Mouse (Mus musculus) stomach, postnatal 0 days (tissue): ENCODE data around the gene St6galnac4. TPM values are rescaled to one million over a fixed set of nuclear protein-coding genes. Genes with fewer than 3 reads are reported as not detected.

Source experiments
- ATAC-seq: fragments of 200-750 bp; cut with Nextera tagmentation; 2 replicates; pipeline ENCODE4 v1.8.0; 2017; ENCODE audit not compliant: low FRiP score, low TSS enrichment
- DNase-seq: peaks from one replicate; pipeline ENCODE4 v3.0.0-alpha.2; 2016; ENCODE audit warnings: low spot score
- H3K27ac ChIP-seq: fragments of 300-500 bp; sonication (generic); replicated peaks from 2 replicates; pipeline ENCODE4 v1.5.1; 2014; ENCODE audit warnings: mild to moderate bottlenecking, control low read depth
- H3K27me3 ChIP-seq: fragments of 300-500 bp; sonication (generic); 2 replicates; pipeline ENCODE4 v1.6.1; 2014; ENCODE audit warnings: low read length; ENCODE audit not compliant: control insufficient read depth, insufficient read depth
- H3K36me3 ChIP-seq: fragments of 300-500 bp; sonication (generic); 2 replicates; pipeline ENCODE4 v1.6.1; 2014; ENCODE audit warnings: low read length, mixed read lengths; ENCODE audit not compliant: control insufficient read depth, insufficient read depth
- H3K4me1 ChIP-seq: fragments of 300-500 bp; sonication (generic); replicated peaks from 2 replicates; pipeline ENCODE4 v1.6.1; 2014; ENCODE audit warnings: antibody characterized with exemption; ENCODE audit not compliant: control insufficient read depth, insufficient read depth
- H3K4me2 ChIP-seq: fragments of 300-500 bp; sonication (generic); replicated peaks from 2 replicates; pipeline ENCODE4 v1.6.1; 2014; ENCODE audit warnings: low read depth, mild to moderate bottlenecking, control low read depth, moderate library complexity
- H3K4me3 ChIP-seq: fragments of 300-500 bp; sonication (generic); 2 replicates; pipeline ENCODE4 v1.5.1; 2014; ENCODE audit warnings: low read depth, low read length, control low read depth
- H3K9ac ChIP-seq: fragments of 300-500 bp; sonication (generic); 2 replicates; pipeline ENCODE4 v1.6.1; 2014; ENCODE audit warnings: mild to moderate bottlenecking, low read length, control low read depth, mixed read lengths
- H3K9me3 ChIP-seq: fragments of 300-500 bp; sonication (generic); 2 replicates; pipeline ENCODE4 v1.6.1; 2016; ENCODE audit warnings: low read length; ENCODE audit not compliant: control insufficient read depth
- CTCF ChIP-seq: IDR thresholded peaks from 2 replicates; pipeline ENCODE4 v1.5.1; 2016; ENCODE audit warnings: antibody characterized with exemption, low read depth, mild to moderate bottlenecking, moderate library complexity
- EP300 ChIP-seq: optimal IDR thresholded peaks from 2 replicates; pipeline ENCODE3; 2016; ENCODE audit warnings: antibody characterized with exemption
- WGBS: fragments of 180-500 bp; shearing (Covaris S2); extraction: QIAGEN DNeasy Blood & Tissue Kit; methylation state at CpG from one replicate; pipeline ENCODE4 v1.1.7; 2014; 5-methylcytosine and 5-hydroxymethylcytosine counted together
- polyA plus RNA-seq: library from polyadenylated mRNA; unstranded; fragments of >200 nt; fragmentation: Nextera tagmentation; extraction: Ambion mirVana; gene quantifications from 2 replicates; pipeline ENCODE4 v1.2.1, GENCODE M21; 2015

The St6galnac4 gene
- polyA plus RNA-seq, 1 experiment from 2014 or later, result 7.7 TPM

DNA sequence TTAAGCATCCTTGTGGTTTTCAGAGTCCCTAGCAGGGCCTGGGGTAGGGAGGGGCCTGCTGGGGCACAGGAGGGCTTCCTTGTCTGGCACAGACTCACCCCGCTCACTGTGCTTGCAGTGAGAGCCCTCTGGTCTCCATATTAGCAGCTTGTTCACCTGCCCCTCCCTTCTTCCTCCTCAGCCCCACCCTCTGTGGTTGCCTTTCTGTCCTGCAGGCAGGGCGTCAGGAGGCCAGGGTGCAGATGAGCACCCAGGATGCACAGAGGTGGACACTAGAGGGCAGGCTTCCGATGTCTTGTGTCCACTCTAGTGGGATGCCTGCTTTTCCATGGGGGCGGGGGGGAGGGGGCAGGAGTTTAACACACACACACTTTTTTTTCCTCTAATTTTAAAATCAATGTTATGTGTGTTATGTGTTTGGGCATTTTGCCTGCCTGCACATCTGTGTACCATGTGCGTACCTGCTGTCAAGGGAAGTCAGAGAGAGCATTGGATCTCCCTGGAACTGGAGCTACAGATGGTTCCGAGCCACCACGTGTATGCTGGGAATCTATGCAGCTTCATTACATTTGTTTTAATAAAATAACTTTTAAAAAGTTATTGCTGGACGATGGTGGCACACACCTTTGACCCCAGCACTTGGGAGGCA, 14.6 kb downstream of the St6galnac4 start:
- Histone ChIP-seq H3K27me3 (no peaks in the 10 kb centered on the region), H3K9me3 (no peaks in the 10 kb centered on the region), H3K9ac (no peak overlapping the region), H3K4me2 (no peak overlapping the region), H3K4me3 (no peak overlapping the region), H3K36me3 (peaks cover 6% of the 10 kb centered on the region; the same call in 1 of the 2 replicates), H3K4me1 (no peaks in the 10 kb centered on the region; the same call in 1 of the 2 replicates), H3K27ac (no peak overlapping the region)
- TF ChIP-seq CTCF, result peak; percentile 69
- no peak for TF ChIP-seq EP300
- ATAC-seq, result peak; percentile 49
- 37% methylated on average over 8 of the region's 8 CpGs for WGBS
- DNase-seq, result peak; percentile 63

DNA sequence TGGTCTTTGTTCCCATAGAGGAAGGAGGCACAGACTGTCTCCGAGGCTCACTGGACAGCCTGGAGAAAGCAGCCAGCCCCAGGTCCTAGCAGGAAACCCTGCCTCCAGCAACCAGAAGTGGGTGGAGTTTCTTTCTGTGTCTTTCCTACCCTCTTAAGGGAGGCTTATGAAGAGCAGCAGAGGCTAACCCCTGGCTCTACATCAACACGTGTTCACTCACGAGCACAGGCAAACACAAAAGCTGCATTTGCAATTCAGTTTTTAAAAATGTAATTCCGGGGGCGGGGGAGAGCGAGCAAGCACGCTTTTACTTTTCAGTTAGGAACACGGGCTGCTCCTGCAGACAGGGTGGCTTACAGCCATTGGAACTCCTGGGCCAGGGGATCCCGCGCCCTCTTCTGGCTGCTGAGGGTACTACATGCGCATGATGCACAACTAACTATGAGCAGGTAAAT, 15.7 kb downstream of the St6galnac4 start:
- Histone ChIP-seq H3K36me3 (no peaks in the 10 kb centered on the region), H3K4me3 (peak overlapping the region; percentile 32), H3K27me3 (no peaks in the 10 kb centered on the region), H3K4me1 (no peaks in the 10 kb centered on the region; the same call in 1 of the 2 replicates), H3K4me2 (peak overlapping the region; percentile 48), H3K27ac (peak overlapping the region; percentile 58; the same call in 1 of the 2 replicates), H3K9me3 (no peaks in the 10 kb centered on the region), H3K9ac (peak overlapping the region; percentile 41)
- ATAC-seq (peak; percentile 41; the same call in 1 of the 2 replicates), DNase-seq (peak; percentile 90)
- peak; percentile 92 for TF ChIP-seq CTCF
- TF ChIP-seq EP300, result no peak
- WGBS, result 2% methylated on average over 11 of the region's 11 CpGs

DNA sequence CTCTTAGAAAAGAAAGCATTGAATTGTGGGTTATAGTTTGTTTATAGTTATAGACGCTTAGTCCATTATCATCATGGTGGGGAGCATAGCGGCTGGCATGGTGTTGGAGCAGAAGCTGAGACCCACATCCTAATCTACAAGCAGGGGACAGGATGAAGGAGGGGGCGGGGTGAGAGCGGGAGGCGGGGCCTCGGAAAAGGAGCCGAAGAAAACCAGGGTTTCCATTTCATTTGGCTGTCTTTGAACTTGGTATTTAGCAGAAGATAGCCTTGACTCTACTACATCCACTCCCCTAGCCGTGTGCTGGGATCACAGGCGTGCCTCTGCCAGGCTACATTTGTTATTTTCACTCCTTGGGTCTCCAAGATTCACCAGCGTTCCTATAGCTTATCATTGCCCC, 17.7 kb downstream of the St6galnac4 start:
- DNase-seq, result no peak

DNA sequence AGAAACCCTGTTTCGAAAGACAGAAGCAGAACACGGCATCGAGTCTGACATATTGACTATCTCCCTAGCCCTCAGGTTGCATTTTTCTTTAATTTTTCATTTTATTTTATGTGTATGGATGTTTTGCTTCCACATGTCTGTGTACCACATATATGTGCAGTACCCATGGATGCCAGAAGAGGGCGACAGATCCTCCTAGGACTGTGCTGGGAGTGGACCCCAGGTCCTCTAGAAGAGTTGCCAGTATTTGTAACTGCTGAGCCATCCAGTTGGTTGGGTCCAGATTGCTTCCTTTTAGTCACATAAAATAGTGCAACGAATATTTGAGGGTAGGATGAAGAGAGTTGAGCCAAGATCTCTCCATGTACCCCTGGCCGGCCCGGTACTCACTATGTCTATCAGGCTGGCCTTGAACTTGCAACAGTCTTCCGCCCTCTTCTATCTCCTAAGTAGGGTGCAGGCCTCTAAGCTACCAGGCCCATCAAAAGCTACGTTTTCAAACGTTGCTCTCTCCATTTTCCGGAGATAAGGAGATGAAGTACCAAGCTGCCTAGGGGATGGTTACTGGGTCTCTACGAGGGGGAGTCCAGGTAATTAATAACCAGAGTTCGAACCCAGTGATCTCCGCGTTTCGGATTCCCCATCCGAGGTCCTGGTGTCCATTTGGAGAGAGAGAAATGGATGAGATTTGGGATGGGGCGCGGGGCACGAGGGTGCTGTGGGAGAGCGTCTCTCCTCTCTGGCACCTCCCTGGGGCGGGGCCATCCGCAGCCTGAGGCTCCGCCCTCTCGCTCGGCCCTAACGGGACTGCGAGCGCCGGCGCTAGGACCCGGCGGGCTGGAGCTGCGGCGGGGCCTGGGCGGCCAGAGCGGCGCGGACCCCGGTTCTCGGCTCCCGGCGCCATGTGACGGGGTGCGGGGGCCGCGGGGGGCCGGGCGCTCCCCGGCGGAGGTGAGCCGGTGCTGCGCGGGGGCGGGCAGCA, 19.6 kb downstream of the St6galnac4 start:
- H3K9me3 ChIP-seq, result no peaks in the 10 kb centered on the region
- WGBS, result 16% methylated on average over 37 of the region's 55 CpGs
- TF ChIP-seq CTCF, result peak; percentile 79
- TF ChIP-seq EP300, result no peak
- peak overlapping the region; percentile 71 for H3K9ac ChIP-seq
- H3K4me1 ChIP-seq, result peaks cover 6% of the 10 kb centered on the region
- H3K27me3 ChIP-seq, result no peaks in the 10 kb centered on the region
- H3K4me2 ChIP-seq, result peak overlapping the region; percentile 82
- H3K36me3 ChIP-seq, result no peaks in the 10 kb centered on the region
- peak overlapping the region; percentile 70 for H3K4me3 ChIP-seq
- peak; percentile 76 for ATAC-seq
- peak; percentile 80 for DNase-seq
- 0 out of 2 replicates have a peak overlapping the region, but pooled peaks have one; percentile 40 for H3K27ac ChIP-seq

More for the DNA sequence above, 17.7 kb downstream of the St6galnac4 start:
- Histone ChIP-seq H3K9ac (no peak overlapping the region), H3K4me2 (no peak overlapping the region), H3K4me3 (no peak overlapping the region), H3K4me1 (peaks cover 2% of the 10 kb centered on the region), H3K9me3 (no peaks in the 10 kb centered on the region), H3K27me3 (no peaks in the 10 kb centered on the region), H3K36me3 (no peaks in the 10 kb centered on the region), H3K27ac (no peak overlapping the region)
- TF ChIP-seq CTCF (no peak), EP300 (no peak)
- ATAC-seq, result no peak
- 45% methylated on average over 10 of the region's 10 CpGs for WGBS

GRCm38 (mm10) chr2:32607262-32607947, 20.5 kb downstream of the St6galnac4 start:
- Histone ChIP-seq H3K4me1 (peaks cover 6% of the 10 kb centered on the region; the same call in 1 of the 2 replicates), H3K36me3 (no peaks in the 10 kb centered on the region), H3K27me3 (no peaks in the 10 kb centered on the region), H3K27ac (peak overlapping the region; percentile 73; the same call in 1 of the 2 replicates), H3K9ac (peak overlapping the region; percentile 71), H3K9me3 (no peaks in the 10 kb centered on the region), H3K4me2 (peak overlapping the region; percentile 82), H3K4me3 (peak overlapping the region; percentile 70)
- TF ChIP-seq EP300 (no peak), CTCF (no peak)
- ATAC-seq (peak; percentile 11), DNase-seq (no peak)
- WGBS, result 4% methylated on average over 34 of the region's 34 CpGs
